Mouse (Mus musculus) liver, embryonic 14.5 days (tissue): ENCODE results near the gene Ahnak. TPM values are rescaled to one million over a fixed set of nuclear protein-coding genes. Genes with fewer than 3 reads are reported as not detected.
A peak's percentile ranks its signal among the peaks of the same experiment; 100 is the strongest.

Source experiments
- ATAC-seq: fragments of 200-750 bp; cut with Nextera tagmentation; 2 replicates; pipeline ENCODE4 v1.8.0; 2017; ENCODE audit warnings: moderate number of reproducible peaks, mild to moderate bottlenecking, moderate library complexity; ENCODE audit not compliant: insufficient read depth
- DNase-seq, 3 experiments: peaks; one replicate each; pipeline ENCODE4 v3.0.0-alpha.2; 2012 to 2013; ENCODE audit warnings: low read depth in 3 of 3, low spot score in 3 of 3
- H3K27ac ChIP-seq: fragments of 300-500 bp; sonication (generic); 2 replicates; pipeline ENCODE4 v1.5.1; 2014; ENCODE audit warnings: moderate library complexity, mild to moderate bottlenecking, control low read depth, inconsistent platforms
- H3K27me3 ChIP-seq: fragments of 300-500 bp; sonication (generic); 2 replicates; pipeline ENCODE4 v1.6.1; 2014; ENCODE audit warnings: mild to moderate bottlenecking, low read length, moderate library complexity; ENCODE audit not compliant: control insufficient read depth, insufficient read depth
- H3K36me3 ChIP-seq: fragments of 300-500 bp; sonication (generic); replicated peaks from 2 replicates; pipeline ENCODE4 v1.6.1; 2014; ENCODE audit warnings: low read depth; ENCODE audit not compliant: control insufficient read depth, insufficient read depth
- H3K4me1 ChIP-seq, 2 experiments: fragments of 200-500 bp in 1 of 2; fragments of 300-500 bp in 1 of 2; sonication (generic) in 1 of 2; replicated peaks; 2 replicates each; pipeline ENCODE4 v1.6.1; 2012 to 2014; ENCODE audit warnings: antibody characterized with exemption in 1 of 2, inconsistent platforms in 1 of 2, low read length in 1 of 2; ENCODE audit not compliant: control insufficient read depth in 2 of 2, insufficient read depth in 2 of 2
- H3K4me2 ChIP-seq: fragments of 300-500 bp; sonication (generic); 2 replicates; pipeline ENCODE4 v1.6.1; 2014; ENCODE audit warnings: low read depth, mild to moderate bottlenecking, control low read depth, moderate library complexity
- H3K4me3 ChIP-seq, 2 experiments: fragments of 200-500 bp in 1 of 2; fragments of 300-500 bp in 1 of 2; sonication (generic) in 1 of 2; 2 replicates each; pipeline ENCODE4 v1.5.1; 2012 to 2014; ENCODE audit warnings: low read depth in 2 of 2, low read length in 2 of 2, mild to moderate bottlenecking in 2 of 2, control low read depth in 1 of 2, inconsistent platforms in 1 of 2, moderate library complexity in 1 of 2; ENCODE audit not compliant: insufficient read depth in 1 of 2
- H3K9ac ChIP-seq: fragments of 300-500 bp; sonication (generic); replicated peaks from 2 replicates; pipeline ENCODE4 v1.6.1; 2014; ENCODE audit warnings: mild to moderate bottlenecking, control low read depth, moderate library complexity
- H3K9me3 ChIP-seq: fragments of 300-500 bp; sonication (generic); 2 replicates; pipeline ENCODE4 v1.6.1; 2016; ENCODE audit warnings: low read length, mixed read lengths; ENCODE audit not compliant: control insufficient read depth
- CTCF ChIP-seq: IDR thresholded peaks from 2 replicates; pipeline ENCODE4 v1.5.1; 2016; ENCODE audit warnings: antibody characterized with exemption, low read depth, control low read depth
- EP300 ChIP-seq: IDR thresholded peaks from 2 replicates; pipeline ENCODE4 v1.6.1; 2016; ENCODE audit warnings: antibody characterized with exemption, low read depth
- WGBS: fragments of 180-500 bp; shearing (Covaris S2); extraction: QIAGEN DNeasy Blood & Tissue Kit; methylation state at CpG from one replicate; pipeline ENCODE4 v1.1.7; 2014; ENCODE audit not compliant: insufficient replicate concordance; 5-methylcytosine and 5-hydroxymethylcytosine counted together
- polyA plus RNA-seq, 2 experiments: library from polyadenylated mRNA; depleted of rRNA in 1 of 2; stranded (reverse) in 1 of 2; unstranded in 1 of 2; fragments of >200 nt; fragmentation: Nextera tagmentation in 1 of 2; extraction: Ambion mirVana in 1 of 2; gene quantifications; 2 replicates each; pipeline versions ENCODE4 v1.2.1 to v1.2.3; 2012 to 2014

Gene Ahnak
- polyA plus RNA-seq, 2 experiments, result 0.83 to 1.7 TPM

GRCm38 (mm10) chr19:9044291-9044690 lies 55.2 kb downstream of the Ahnak start:
- DNase-seq (peak in 1 of 3 experiments; percentile 17), ATAC-seq (peak; percentile 70)
- 0 out of 2 replicates have a peak overlapping the region, but pooled peaks have one; percentile 12 for H3K9ac ChIP-seq
- 40% methylated on average over 4 of the region's 4 CpGs for WGBS
- no peaks in the 10 kb centered on the region for H3K36me3 ChIP-seq
- H3K4me3 ChIP-seq, result no peak overlapping the region
- TF ChIP-seq EP300, result no peak
- TF ChIP-seq CTCF, result no peak
- H3K4me1 ChIP-seq, result peaks cover 10 to 23% of the 10 kb centered on the region in 2 experiments
- H3K4me2 ChIP-seq, result peak overlapping the region; percentile 13
- H3K27ac ChIP-seq, result no peak overlapping the region
- peaks cover 3% of the 10 kb centered on the region for H3K9me3 ChIP-seq
- no peaks in the 10 kb centered on the region for H3K27me3 ChIP-seq

- Histone ChIP-seq H3K4me3 (no peak overlapping the region), H3K4me1 (peaks cover 26 to 39% of the 10 kb centered on the region in 2 experiments), H3K27me3 (no peaks in the 10 kb centered on the region), H3K9ac (no peak overlapping the region), H3K36me3 (no peaks in the 10 kb centered on the region), H3K9me3 (peaks cover 4% of the 10 kb centered on the region), H3K4me2 (peak overlapping the region; percentile 16; the same call in 1 of the 2 replicates), H3K27ac (no peak overlapping the region)
- ATAC-seq (no peak), DNase-seq (no peak)
- WGBS, result 66% methylated on average over 7 of the region's 7 CpGs
- TF ChIP-seq EP300 (no peak), CTCF (no peak)
Measured at GRCm38 (mm10) chr19:9047207-9047945, 58.3 kb downstream of the Ahnak start.

- H3K4me2 ChIP-seq, result no peak overlapping the region
- H3K27me3 ChIP-seq, result no peaks in the 10 kb centered on the region
- peaks cover 4% of the 10 kb centered on the region for H3K9me3 ChIP-seq
- TF ChIP-seq EP300 (no peak), CTCF (no peak)
- ATAC-seq (no peak), DNase-seq (no peak)
- H3K36me3 ChIP-seq, result no peaks in the 10 kb centered on the region
- WGBS, result 50% methylated on average over 1 of the region's 1 CpGs
- H3K4me3 ChIP-seq, result no peak overlapping the region
- H3K27ac ChIP-seq, result no peak overlapping the region
- H3K4me1 ChIP-seq, result peaks cover 26 to 44% of the 10 kb centered on the region in 2 experiments
- H3K9ac ChIP-seq, result no peak overlapping the region
Measured at GRCm38 (mm10) chr19:9047946-9048387, 58.9 kb downstream of the Ahnak start.

- H3K4me1 ChIP-seq, result peaks cover 28 to 47% of the 10 kb centered on the region in 2 experiments
- no peaks in the 10 kb centered on the region for H3K36me3 ChIP-seq
- no peak overlapping the region for H3K4me3 ChIP-seq
- DNase-seq, result no peak
- 80% methylated on average over 4 of the region's 4 CpGs for WGBS
- no peaks in the 10 kb centered on the region for H3K27me3 ChIP-seq
- ATAC-seq, result no peak
- H3K27ac ChIP-seq, result no peak overlapping the region
- no peak for TF ChIP-seq EP300
- no peak for TF ChIP-seq CTCF
- H3K9ac ChIP-seq, result no peak overlapping the region
- H3K4me2 ChIP-seq, result no peak overlapping the region
- H3K9me3 ChIP-seq, result peaks cover 4% of the 10 kb centered on the region
Measured at GRCm38 (mm10) chr19:9048981-9049687, 60.0 kb downstream of the Ahnak start.
